Mouse (Mus musculus) spleen, postnatal 14 days (tissue): Measurements from ENCODE around the gene Wdr26.

ENCODE experiments used
- DNase-seq, 2 experiments: peaks; one replicate each; pipeline ENCODE4 v3.0.0; 2021 to 2022; ENCODE audit warnings: low spot score in 2 of 2

Gene Wdr26

DNA sequence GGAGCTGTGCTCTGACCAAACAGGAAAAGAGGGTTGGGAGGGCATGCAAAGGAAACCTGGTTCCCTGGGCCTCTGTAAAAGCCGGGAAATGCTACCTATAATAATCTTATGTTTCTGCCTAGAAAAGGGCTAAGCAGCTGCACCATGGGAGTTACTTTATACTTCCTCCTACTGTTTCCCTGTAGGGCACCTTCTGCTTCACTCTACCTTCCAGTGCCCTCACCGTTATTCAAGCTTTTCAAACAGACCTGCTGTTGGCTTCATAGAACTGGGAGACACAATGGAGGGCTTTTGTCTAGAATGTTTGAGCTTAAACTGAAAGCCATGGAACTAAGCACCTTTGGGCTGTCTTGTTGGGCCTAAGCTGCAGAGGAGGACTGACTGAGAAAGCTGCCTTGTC lies 44.0 kb downstream of the Wdr26 start:
- DNase-seq, result no peak

DNA sequence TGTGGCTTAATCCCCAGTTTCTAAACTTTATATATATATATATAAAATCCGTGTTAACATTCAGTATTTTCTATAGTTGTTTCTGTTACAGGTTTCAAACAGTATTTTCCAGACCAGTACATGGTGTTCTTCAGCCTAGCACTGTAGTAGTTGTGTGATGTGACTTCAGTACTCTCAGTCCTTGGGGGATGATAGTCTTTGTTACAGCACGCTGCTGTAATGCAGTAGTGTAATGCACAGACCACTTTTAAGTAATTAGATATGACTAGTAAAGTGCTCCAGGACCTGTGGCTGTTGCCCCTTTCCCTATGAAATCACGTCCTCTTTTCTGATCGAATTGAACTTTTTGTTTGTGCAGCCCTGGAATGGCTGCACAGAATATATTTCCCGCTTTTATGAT lies 60.3 kb downstream of the Wdr26 start:
- DNase-seq, result no peak

DNA sequence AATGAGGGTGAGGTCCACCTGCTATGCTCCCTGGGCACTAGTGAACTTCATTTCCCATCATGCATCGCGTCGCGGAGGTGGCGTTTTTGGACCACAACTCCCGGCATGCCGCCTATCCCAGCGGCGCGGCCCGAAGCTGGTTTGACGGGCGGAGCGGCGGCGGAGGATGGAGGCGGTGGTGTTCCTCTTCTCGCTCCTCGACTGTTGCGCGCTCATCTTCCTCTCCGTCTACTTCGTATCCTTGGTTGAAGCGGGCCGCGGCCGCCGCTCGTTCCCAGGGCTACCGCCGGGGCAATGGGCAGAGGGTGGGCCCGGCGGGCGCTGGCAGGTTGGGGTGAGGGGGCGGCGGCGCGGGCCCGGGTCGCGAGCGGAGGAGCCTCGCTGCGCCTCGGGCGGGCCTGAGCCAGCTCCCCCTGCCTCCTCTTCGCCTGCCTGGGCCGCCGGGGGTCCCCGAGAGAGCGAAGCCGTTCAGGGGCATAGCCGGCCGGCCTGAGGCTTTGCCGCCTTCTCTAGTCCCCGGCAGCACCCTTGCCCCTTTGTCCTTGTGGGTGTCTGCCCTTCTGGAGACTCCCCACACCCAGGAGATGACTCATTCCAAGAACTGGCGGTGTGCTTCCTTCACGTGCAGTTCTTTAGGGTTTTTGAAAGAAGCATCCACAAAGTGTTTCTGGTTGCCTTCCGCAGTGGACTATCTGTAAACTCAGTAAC lies 60.8 kb downstream of the Wdr26 start:
- DNase-seq, result peak; percentile 84 to 91

DNA sequence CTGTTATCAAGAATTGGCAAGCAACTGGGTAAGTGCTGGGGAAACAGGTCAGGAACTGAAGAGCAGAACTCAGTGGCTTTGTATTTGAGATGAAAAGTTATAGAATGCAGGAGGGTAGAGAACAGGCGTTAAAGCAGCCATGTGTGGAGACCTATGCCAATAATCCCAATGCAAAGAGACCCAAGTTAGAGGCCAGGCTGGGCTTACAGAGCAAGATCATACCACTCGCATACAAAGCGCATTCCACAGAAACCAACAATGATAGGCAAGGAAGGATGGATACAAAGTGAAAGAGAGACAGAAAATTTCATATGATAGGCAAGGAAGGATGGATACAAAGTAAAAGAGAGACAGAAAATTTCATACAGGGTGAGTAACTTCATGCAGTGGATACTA lies 61.4 kb downstream of the Wdr26 start:
- no peak for DNase-seq

DNA sequence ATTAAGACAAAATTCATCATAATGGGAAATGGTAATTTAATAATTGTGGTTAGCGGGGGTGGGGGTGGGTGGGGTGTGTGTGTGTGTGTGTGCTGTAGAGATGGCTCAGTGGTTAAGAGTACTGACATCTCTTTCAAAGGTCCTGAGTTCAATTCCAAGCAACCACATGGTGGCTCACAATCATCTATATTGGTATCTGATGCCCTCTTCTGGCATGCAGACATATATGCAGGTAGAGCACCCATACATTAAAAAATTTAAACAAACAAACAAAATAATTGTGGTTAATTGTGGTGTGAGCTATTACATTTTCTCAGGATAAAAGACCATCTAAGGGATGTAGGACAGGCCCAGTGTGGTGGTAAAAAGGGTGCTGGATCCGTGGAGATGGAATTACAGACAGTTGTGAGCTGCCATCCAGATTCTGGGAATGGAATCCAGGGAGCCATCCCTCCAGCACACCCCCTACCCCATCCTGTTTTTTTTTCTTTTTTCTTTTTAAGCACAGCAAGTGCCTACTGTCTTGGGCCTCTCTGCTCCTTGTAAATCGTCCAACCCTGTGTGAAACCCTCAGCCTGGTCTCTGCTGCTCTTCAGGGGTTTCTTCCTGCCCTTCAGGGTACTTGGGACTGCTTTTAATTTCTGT lies 62.3 kb downstream of the Wdr26 start:
- DNase-seq, result no peak

DNA sequence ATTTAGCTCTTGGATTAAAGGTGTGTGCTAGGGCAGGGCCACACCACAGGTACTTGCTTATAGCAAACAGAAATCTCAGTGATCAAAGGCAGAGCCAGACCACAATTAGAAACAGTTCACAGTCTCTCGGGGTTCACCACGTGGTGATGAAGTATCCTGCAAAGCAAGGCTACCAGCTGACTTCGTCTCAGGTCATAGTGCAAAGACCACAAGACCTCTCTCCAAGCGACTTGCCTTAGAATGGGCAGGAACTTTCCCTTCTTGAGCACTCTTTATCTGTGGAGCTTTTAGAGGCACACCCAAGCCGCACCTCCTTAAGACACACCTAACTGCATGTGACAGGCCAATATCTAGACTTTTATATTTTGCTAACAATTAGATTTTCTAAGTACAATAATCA lies 63.3 kb downstream of the Wdr26 start:
- no peak for DNase-seq

DNA sequence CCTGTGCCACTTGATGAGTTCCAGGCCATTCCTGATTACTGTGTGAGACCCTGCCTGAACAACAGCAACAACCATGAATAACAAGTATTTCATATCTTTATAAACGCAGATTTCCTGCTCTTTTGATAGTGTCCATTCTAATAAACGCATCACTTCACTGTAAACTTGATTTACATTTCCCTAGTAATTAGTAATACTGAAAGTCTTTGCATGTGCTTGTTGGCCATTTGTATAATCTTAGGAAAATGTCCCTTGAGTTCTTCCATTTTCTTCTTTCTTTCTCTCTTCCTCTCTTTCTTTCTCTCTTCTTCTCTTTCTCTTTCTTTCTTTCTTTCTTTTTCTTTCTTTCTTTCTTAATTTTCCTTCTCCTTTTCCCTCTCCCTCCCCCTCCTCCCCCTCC lies 65.6 kb downstream of the Wdr26 start:
- no peak for DNase-seq

DNA sequence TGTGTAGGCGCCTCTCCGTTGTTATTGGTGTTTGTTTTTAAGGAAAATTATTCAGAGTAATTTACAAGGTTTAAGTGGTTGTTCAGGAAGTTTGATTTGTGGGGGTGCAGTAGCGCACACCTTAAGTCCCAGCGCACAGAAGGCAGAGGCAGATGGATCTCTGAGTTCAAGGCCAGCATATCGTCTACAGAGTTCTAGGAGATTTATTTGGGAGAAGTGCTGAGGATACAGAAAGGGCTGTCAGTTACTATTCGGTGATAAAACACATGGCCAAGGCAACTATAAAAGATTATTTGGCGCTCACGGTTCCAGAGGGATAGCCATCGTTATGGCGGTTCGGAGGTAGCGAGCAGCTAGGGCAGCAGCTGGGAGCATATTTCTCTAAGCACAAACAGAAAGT lies 66.8 kb downstream of the Wdr26 start:
- DNase-seq, result no peak

DNA sequence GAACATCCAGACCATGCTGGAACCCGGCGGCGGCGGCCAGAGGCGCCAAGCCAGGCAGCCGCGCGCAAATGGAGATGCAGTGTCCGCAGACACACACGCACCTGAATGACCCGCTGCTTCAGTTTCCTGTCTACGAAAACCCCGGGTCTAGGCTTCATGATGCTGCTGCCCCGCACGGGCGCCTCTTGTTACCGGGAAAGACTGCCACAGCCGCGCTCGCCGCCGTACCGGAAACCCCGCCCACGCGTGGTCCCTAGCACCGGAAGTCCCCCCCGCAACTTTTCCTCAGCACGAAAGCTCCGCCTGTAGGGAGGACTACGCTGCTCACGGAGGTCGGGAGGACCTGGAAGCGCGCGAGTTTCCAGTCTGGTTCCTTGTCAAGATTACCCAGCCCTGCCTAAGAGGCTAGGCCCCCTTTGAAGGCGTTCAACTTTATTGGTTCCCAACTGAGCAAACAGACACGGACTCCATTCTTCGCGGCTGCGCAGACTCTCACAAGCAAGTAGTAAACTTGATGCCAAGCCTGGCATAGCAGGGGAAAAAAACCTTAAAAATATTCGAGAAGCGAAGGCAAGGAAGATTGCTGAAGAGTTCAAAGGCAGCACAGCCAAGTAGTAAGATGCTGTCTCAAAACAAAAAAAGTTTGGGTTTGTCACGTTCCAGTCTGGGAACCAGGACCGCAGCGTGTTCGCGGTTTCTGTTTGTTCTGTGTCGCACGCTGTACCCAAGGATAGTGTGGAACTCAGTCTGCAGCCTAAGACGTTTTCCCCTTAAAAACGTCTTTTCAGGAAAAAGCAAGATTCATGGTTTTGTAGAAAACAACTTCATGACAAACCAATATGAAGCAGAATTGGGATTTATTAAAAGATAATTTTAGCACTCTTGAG lies 67.6 kb downstream of the Wdr26 start, which contains the start of the genes Nvl and Cnih4:
Gene Nvl, minus strand, starts transcription at position 255 of the 887 bp plus-strand sequence.
Gene Cnih4, plus strand, starts transcription at position 744 of the 887 bp plus-strand sequence.
- peak; percentile 86 to 89 for DNase-seq

DNA sequence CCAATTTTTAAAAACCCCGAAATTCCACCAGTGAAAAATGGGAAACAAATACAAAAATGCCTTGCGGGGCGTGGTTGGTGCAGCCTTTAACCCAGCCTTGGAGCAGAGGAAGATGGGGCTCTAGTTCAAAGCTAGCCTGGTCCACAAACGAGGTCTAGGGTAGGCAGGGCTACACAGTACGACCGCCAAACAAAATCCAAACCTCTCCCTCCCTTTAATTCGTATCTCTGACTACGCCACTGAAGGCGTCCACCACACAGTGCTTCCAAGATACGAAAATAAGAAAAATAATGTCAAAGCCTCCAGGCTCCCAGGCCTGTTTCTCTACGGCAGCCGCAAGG lies 68.2 kb downstream of the Wdr26 start:
- DNase-seq, result no peak

DNA sequence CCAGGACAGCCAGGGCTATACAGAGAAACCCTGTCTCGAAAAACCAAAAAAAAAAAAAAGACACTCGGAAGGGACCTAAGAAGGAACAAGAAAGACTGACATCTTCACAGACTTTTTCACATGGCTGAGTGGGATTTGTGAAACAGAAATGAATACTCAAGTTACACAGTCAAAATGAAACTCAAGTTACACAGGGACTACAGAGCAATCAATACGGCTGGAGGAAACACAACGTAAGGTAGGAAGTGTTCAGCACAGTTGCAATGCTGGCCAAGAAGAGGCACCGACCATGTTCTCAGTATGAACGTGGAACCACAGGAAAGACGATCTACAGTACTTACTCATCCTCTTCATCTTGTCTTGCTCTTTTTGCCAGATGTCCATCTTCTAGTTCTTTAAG lies 73.1 kb downstream of the Wdr26 start:
- DNase-seq, result no peak

DNA sequence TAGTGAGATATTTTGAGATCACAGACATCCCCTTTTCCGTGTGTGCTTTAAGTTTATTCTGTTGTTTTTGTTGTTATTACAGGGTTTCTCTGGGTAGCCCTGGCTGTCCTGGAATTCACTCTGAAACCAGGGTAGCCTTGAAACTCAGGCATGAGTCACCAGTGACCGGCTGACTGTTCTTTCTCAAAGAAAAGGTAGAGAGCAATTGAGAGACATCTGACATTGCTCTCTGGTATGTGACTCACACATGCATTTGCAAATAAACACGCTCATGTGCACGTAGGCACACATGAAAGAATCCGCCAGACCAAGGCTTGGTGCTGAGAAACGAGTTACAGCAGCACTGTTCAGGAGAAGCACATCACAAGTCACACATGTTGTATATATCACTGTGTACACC lies 79.9 kb downstream of the Wdr26 start:
- no peak for DNase-seq

DNA sequence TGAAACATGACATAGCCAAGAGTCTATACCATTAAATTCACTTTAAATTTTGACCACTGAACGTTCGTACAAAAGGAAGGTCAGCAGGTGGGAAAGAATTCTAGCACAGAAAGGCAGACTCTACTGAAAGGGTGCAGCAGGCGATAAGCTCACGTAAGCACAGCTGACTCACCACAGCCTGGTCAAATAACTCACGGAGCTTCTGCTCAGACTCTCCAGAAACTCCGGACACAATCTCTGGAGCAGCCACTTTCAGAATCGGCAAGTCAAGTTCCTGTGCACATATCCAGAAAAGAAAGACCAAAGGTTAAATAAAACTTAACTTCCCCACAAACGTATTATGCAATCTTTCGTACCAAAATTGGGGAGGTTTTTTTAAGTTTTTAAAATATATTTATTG lies 85.0 kb downstream of the Wdr26 start:
- DNase-seq, result no peak

DNA sequence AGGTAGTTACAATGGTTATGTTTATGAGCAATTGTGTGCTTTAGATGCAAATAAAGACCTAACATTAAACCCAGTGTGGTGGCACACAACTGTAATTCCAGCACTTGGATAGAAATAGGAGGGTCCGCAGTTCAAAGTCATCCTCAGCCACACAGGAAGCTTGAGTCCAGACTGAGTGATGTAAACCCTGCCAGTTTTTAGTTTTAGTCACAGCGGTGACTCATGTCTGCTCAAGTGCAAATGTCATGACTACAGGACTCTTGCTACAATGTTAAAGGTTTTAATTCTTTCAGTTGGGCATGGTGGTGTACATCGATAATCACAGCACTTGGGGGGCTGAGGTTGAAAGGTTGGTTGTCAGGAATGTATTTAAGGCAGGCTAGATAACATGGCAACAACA lies 85.9 kb downstream of the Wdr26 start:
- no peak for DNase-seq

DNA sequence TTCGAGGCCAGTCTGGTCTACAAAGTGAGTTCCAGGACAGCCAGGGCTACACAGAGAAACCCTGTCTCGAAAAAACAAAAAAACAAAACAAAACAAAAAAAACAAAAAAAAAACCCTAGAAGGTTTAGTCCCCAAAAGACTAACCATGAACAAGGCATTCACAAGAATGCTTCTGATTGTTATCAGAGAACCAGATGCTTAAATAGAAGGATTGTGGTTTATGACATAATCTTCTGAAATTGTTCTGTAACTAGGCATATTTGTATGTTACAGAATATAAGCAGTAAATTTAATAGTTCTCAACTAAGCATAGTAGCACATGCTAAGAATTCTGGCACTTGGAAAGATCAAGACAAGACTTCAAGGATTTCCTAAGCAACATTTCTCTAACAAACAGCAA lies 87.7 kb downstream of the Wdr26 start:
- DNase-seq, result no peak
